Mouse (Mus musculus) left cerebral cortex, adult 2 months (tissue): Measurements from ENCODE around the gene Iqca. TPM values are rescaled to one million over a fixed set of nuclear protein-coding genes. Genes with fewer than 3 reads are reported as not detected.

Source experiments
- DNase-seq, 2 experiments: peaks; one replicate each; pipeline ENCODE4 v3.0.0; 2021 to 2022; ENCODE audit warnings: low spot score in 2 of 2, mixed read lengths in 1 of 2; ENCODE audit errors: extremely low spot score in 1 of 2
- H3K27ac ChIP-seq: fragments of 200-600 bp; 2 replicates; pipeline ENCODE4 v1.8.1; 2022
- H3K4me3 ChIP-seq: fragments of 200-600 bp; 2 replicates; pipeline ENCODE4 v1.8.1; 2022
- CTCF ChIP-seq: fragments of 200-600 bp; IDR thresholded peaks from 2 replicates; pipeline ENCODE4 v1.8.1; 2022; ENCODE audit warnings: antibody characterized with exemption, mild to moderate bottlenecking, moderate library complexity
- intact Hi-C: fragments of 180-260 bp; cut with DNase I; formaldehyde crosslinking; loops from one replicate; pipeline ENCODE4 v1.15.1; 2025
- total RNA-seq, 2 experiments: library from RNA; stranded (reverse); gene quantifications; 2 replicates each; pipeline ENCODE4 v1.2.3; 2021

Iqca gene
- total RNA-seq, 2 experiments from 2014 or later: 0.29 to 0.75 TPM

GRCm38 (mm10) chr1:90028305-90028704 is 124.9 kb downstream of the Iqca start:
- H3K4me3 ChIP-seq: no peak overlapping the region
- DNase-seq: no peak
- no peak for TF ChIP-seq CTCF
- H3K27ac ChIP-seq: no peak overlapping the region
- intact Hi-C loops: no loop called here

- Histone ChIP-seq H3K27ac (no peak overlapping the region), H3K4me3 (no peak overlapping the region)
- peak; percentile 68 for TF ChIP-seq CTCF
- peak in 1 of 2 experiments; percentile 17 for DNase-seq
- intact Hi-C loops: no loop called here
These were observed 126.3 kb downstream of the Iqca start for GRCm38 (mm10) chr1:90026945-90027344.

GRCm38 (mm10) chr1:90020336-90020735 is 132.9 kb downstream of the Iqca start:
- TF ChIP-seq CTCF: no peak
- no peak for DNase-seq
- H3K4me3 ChIP-seq: no peak overlapping the region
- no peak overlapping the region for H3K27ac ChIP-seq
- intact Hi-C loops: no loop called here

DNA sequence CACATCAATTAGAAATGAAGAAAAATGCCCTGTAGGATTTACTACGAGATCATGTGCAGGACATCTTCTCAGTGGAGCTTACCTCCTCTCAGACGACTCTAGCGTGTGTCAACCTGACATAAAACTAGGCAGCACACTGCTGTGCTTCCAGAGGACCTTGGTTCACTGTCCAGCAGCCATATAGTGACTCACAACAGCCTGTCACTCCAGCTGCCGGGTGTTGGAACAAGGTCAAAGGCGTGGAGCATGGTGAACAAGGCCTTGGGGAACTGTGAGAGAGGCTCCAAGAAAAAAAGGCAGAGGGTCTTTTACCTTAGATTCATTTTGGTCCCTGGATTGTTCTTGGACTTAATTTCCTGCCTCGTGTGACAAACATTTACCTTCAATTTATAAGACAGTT is 135.1 kb downstream of the Iqca start:
- no peak for TF ChIP-seq CTCF
- Histone ChIP-seq H3K27ac (no peak overlapping the region), H3K4me3 (no peak overlapping the region)
- no peak for DNase-seq
- intact Hi-C loops: no loop called here

- TF ChIP-seq CTCF: no peak
- intact Hi-C loops: no loop called here
- Histone ChIP-seq H3K4me3 (no peak within 1 kb of the TSS), H3K27ac (no peak within 1 kb of the TSS)
- no peak for DNase-seq
These were observed 138.8 kb downstream of the Iqca start, which contains the start of gene Asb18 for GRCm38 (mm10) chr1:90014446-90014845. Gene Asb18, minus strand, starts transcription at chr1:90014666.

DNA sequence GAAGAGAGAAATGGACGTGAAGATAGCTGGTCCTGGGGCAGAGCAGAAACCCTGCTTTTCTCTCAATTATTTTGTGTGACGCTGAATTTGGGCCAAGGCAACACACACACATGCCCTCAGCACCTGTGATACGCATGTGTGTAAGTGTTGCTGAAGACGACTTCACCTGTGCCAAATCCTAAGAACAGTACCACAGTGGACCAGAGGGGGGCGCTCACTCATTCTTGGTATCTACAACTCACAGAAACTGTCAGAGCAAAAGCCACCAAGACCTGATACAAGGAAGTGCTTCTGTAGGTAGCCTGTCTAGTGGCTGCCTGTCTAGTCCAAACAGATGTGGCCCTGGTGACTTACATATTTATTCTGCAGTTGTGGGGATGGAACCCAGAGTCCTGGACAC is 139.9 kb downstream of the Iqca start:
- DNase-seq: no peak
- no peak overlapping the region for H3K27ac ChIP-seq
- TF ChIP-seq CTCF: no peak; the same call in 1 of the 2 replicates
- H3K4me3 ChIP-seq: no peak overlapping the region
- intact Hi-C loops: no loop called here

GRCm38 (mm10) chr1:90012850-90013249 is 140.4 kb downstream of the Iqca start:
- no peak overlapping the region for H3K4me3 ChIP-seq
- no peak overlapping the region for H3K27ac ChIP-seq
- peak; percentile 37 for TF ChIP-seq CTCF
- DNase-seq: no peak
- intact Hi-C loops: no loop called here

DNA sequence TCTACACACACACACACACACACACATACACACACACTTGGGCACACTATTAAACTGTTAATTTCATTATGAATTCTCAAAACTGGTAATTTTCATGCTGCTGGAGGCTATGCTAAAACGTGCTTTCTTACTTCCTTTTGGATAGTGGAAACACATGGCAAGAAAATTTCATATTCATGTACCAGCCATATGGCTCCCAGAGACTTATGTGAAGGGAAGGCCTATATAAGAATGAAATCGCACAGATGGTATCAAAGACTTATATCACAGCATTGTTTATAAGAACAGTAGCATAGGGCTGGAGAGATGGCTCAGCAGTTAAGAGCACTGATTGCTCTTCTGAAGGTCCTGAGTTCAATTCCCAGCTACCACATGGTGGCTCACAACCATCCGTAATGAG is 141.0 kb downstream of the Iqca start:
- Histone ChIP-seq H3K4me3 (no peak overlapping the region), H3K27ac (no peak overlapping the region)
- DNase-seq: no peak
- TF ChIP-seq CTCF: no peak
- intact Hi-C loops: no loop called here

DNA sequence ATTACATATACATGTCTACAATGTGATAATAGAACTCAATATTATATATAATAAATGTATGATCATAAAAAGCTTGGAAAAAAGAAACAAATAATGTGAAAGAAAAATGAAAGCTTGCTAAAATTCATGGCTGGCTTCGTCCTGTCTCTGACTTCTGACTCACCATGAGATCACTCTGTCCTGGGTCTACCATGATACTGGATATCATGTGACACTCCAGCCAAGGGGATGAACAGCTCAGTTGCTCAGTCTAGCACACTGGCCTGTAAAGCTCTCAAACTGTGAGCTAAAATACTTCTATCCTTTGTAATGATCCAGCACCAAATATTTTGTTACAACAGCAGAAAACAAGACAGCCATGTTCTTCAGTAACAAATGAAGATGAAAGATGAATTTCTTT is 143.1 kb downstream of the Iqca start:
- DNase-seq: no peak
- intact Hi-C loops: no loop called here
- H3K27ac ChIP-seq: no peak overlapping the region
- TF ChIP-seq CTCF: no peak
- no peak overlapping the region for H3K4me3 ChIP-seq

DNA sequence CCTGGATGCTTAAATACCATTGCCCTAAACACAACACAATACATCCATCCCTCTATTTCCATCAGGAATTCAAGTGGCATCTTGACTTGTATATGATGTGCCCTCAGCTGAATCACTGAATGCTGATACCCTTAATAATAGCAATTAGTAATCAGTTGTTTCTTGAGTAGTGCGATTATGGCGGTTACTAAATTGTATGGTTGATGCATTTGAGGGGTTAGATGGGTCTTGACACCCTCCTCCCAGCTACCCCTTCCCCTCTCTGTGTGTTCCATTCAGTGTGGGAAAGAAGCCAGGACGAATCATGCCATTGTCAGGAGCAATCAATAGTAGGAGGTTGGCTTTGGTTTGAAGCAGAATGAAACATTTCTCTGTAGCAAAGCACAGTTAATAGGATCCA is 144.0 kb downstream of the Iqca start:
- no peak for DNase-seq
- TF ChIP-seq CTCF: no peak
- intact Hi-C loops: no loop called here
- Histone ChIP-seq H3K4me3 (no peak overlapping the region), H3K27ac (no peak overlapping the region)

- H3K27ac ChIP-seq: no peak overlapping the region
- TF ChIP-seq CTCF: no peak
- intact Hi-C loops: no loop called here
These were observed 146.5 kb downstream of the Iqca start for GRCm38 (mm10) chr1:90006666-90007065.

DNA sequence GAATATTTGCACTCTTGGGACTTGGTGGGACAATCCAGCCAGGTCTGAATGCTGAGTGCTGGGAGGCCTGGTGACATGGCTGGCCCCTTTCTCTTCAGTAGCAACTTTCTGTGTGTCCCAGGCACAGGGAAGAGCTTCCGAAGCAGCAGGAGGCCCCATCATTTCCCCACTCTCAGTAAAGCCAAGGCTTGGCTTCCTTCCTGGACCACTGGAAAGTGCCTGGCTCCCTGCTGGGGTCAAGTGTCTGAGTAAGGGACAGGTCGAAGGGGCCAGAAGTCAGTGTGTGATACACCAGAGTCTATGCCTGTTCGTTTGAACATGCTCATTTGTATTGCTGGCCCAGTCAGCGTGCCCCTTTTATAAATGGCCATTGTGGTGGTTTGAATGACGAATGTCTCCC is 152.2 kb downstream of the Iqca start:
- H3K27ac ChIP-seq: peak overlapping the region; percentile 36
- intact Hi-C loops: no loop called here
- H3K4me3 ChIP-seq: no peak overlapping the region
- no peak for TF ChIP-seq CTCF
- no peak for DNase-seq

More at GRCm38 (mm10) chr1:90006666-90007065, 146.5 kb downstream of the Iqca start:
- H3K4me3 ChIP-seq: peak overlapping the region; percentile 32
- peak; percentile 28 to 44 for DNase-seq

DNA sequence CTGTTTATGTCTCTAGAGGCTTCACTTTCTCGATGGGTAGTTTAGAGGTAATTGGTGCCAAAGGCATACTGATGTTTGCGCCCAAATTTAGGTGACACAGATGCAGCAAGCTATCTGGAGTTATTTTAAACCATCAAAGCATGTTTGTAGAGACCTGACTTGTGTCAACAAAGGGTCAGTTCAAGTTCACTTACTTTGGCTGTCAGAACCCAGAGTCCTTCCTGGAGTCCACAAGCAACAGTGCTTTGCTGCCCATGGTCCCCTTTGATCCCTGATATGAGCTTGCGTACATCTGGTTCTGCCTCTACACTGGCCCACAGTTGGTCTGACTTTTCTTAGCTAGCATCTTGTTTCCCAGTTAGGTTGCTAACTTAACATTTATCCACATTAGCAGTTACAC is 153.3 kb downstream of the Iqca start:
- H3K4me3 ChIP-seq: no peak overlapping the region
- no peak for DNase-seq
- peak overlapping the region; percentile 30; the same call in 1 of the 2 replicates for H3K27ac ChIP-seq
- no peak for TF ChIP-seq CTCF
- intact Hi-C loops: no loop called here
